Mouse (Mus musculus) megakaryocyte, embryonic 14.5 days (primary cell): ENCODE results near the gene Gcm1. TPM values are rescaled to one million over a fixed set of nuclear protein-coding genes. Genes with fewer than 3 reads are reported as not detected.

Experiments
- H3K27me3 ChIP-seq: replicated peaks from 2 replicates; pipeline ENCODE3; 2012; ENCODE audit warnings: inconsistent platforms
- H3K36me3 ChIP-seq: replicated peaks from 2 replicates; pipeline ENCODE3; 2012; ENCODE audit warnings: low read length, inconsistent platforms, mixed read lengths
- H3K4me1 ChIP-seq: 2 replicates; pipeline ENCODE4 v1.6.1; 2012; ENCODE audit warnings: inconsistent platforms
- H3K4me3 ChIP-seq: replicated peaks from 2 replicates; pipeline ENCODE3; 2012; ENCODE audit warnings: moderate library complexity, mild to moderate bottlenecking, inconsistent platforms
- H3K9me3 ChIP-seq: 2 replicates; pipeline ENCODE4 v1.6.1; 2012; ENCODE audit warnings: inconsistent platforms
- FLI1 ChIP-seq: IDR thresholded peaks from 2 replicates; pipeline ENCODE4 v1.6.1; 2012; ENCODE audit warnings: low read length, inconsistent platforms, mixed read lengths
- GATA1 ChIP-seq: IDR thresholded peaks from 3 replicates; pipeline ENCODE4 v1.6.1; 2012; ENCODE audit warnings: mixed read lengths, low read length, inconsistent platforms, borderline replicate concordance
- polyA plus RNA-seq: library from polyadenylated mRNA; stranded (reverse); fragments of >175 nt; gene quantifications from 2 replicates; pipeline ENCODE4 v1.2.3, GENCODE M21; 2012; ENCODE audit warnings: low replicate concordance; ENCODE audit not compliant: insufficient read depth

Gene Gcm1
- not detected in 2 replicates for polyA plus RNA-seq

DNA sequence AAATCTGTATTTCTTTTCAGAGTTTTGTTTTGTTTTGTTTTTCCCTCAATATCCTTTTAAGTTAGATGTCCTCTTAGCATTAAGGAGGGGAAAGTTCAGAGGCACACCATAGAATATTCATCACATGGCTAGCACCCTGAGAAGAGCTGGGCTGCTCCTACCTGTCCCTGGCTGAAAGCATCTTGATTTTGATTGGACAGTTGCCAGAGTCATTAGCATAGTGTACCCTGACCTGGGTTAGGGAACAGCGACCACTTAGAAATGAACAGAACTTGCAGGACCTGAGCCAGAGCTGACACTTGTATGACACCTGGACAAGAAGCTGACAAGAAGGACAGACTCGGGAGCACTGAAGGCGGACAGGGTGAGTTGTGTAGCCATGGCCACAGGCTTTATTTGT, at the start of gene Gcm1:
Gcm1 (plus strand) TSS at position 248 of the 400 bp plus-strand sequence.
- no peaks in the 10 kb centered on the region for H3K36me3 ChIP-seq
- H3K4me3 ChIP-seq, result no peak within 1 kb of the TSS
- H3K4me1 ChIP-seq, result peaks cover 17% of the 10 kb centered on the region
- peaks cover 3% of the 10 kb centered on the region for H3K27me3 ChIP-seq
- 0 out of 2 replicates have a peak, but pooled peaks cover 4% of the 10 kb centered on the region for H3K9me3 ChIP-seq
- no peak for TF ChIP-seq FLI1
- no peak for TF ChIP-seq GATA1

DNA sequence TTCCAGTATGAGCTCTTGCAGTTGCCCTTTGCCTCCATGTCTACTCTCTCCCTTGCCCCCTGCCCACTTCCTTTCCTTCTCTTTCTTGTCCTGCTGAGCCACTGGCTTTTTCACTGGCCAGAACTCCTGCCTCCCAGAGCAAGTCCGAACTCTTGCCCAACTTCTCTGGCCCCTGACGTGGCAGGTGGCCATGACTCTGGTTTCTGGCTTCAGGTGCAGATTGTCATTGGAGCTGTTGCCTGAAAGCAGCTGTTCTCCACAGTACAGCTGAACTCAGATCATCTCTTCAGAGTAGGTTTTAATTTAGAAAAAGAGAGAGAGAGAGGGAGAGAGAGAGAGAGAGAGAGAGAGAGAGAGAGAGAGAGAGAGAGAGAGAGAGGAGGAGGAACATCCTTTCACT, 48.4 kb upstream of the Gcm1 start:
- TF ChIP-seq GATA1, result no peak
- no peak for TF ChIP-seq FLI1
- H3K36me3 ChIP-seq, result no peaks in the 10 kb centered on the region

GRCm38 (mm10) chr9:78005481-78005880, 46.2 kb upstream of the Gcm1 start:
- TF ChIP-seq GATA1 (no peak), FLI1 (no peak)
- peaks cover 48% of the 10 kb centered on the region for H3K27me3 ChIP-seq
- H3K36me3 ChIP-seq, result no peaks in the 10 kb centered on the region
- peaks cover 3% of the 10 kb centered on the region for H3K9me3 ChIP-seq
- H3K4me3 ChIP-seq, result no peak overlapping the region
- peaks cover 24% of the 10 kb centered on the region for H3K4me1 ChIP-seq

More for the DNA sequence above, 48.4 kb upstream of the Gcm1 start:
- H3K4me1 ChIP-seq, result peaks cover 23% of the 10 kb centered on the region
- peaks cover 3% of the 10 kb centered on the region for H3K9me3 ChIP-seq
- no peak overlapping the region for H3K4me3 ChIP-seq
- H3K27me3 ChIP-seq, result peaks cover 28% of the 10 kb centered on the region

DNA sequence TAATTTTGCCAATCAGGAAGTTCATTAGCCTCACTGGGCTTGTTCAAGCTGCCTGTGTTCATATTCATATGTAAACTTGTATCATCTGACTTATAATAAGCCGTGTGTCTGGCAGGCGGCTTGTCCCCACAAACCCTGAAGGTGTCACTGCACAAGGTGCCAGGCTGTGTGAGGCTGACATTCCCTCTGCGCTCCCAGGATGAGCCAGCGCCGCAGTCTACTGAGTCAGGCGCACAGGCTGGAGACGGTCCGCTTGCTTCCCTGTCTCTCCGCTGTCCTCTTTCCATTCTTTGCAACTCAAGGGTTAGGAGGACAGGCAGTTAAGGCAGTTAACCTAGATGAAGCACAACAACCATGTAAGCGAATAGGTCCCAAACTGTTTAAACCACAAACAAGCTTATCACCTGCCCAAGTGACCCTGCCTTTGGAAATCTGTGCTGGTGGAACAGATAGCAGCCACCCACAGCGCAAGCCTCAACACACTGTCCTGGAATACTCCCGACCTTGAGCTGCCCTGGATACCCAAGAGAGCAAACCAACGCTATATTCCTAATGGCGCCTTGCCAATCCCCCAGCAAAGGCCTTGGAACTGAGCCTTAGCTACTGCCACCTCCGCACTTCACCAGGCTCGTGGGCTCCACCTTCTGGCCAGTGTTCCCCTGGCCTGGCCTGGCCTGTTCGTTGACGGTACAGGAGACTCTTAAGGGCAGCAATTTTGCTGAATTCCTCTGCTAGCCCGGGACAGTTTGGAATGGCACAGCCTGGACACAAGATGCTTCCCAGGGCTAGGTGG, 45.3 kb upstream of the Gcm1 start:
- Histone ChIP-seq H3K27me3 (peaks cover 54% of the 10 kb centered on the region), H3K4me1 (peaks cover 30% of the 10 kb centered on the region), H3K9me3 (peaks cover 3% of the 10 kb centered on the region), H3K36me3 (no peaks in the 10 kb centered on the region), H3K4me3 (peak overlapping the region; percentile 11)
- TF ChIP-seq FLI1 (no peak), GATA1 (no peak)

DNA sequence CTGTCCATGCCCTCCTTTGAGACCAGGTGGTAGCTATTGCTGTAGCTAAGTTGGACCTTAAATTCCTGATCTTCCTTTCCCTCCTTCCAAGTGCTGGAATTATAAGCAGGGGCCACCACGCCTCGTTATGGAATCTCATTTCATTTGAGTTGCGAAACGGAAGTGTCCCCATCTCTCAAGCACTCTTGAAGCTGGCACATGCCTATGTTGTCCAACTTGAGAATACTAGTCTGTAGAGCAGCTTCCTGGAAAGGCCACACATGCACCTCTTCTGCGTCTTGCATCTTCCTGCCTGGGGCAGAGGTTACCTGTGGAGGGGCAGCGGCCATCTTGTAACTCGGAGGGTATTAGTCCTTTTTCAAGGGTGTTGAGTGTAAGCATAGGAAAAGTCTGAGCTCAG, 42.3 kb upstream of the Gcm1 start:
- H3K4me3 ChIP-seq, result no peak overlapping the region
- H3K9me3 ChIP-seq, result peaks cover 3% of the 10 kb centered on the region
- TF ChIP-seq GATA1, result no peak
- no peak for TF ChIP-seq FLI1
- H3K36me3 ChIP-seq, result no peaks in the 10 kb centered on the region
- H3K27me3 ChIP-seq, result peaks cover 72% of the 10 kb centered on the region
- H3K4me1 ChIP-seq, result peaks cover 24% of the 10 kb centered on the region

DNA sequence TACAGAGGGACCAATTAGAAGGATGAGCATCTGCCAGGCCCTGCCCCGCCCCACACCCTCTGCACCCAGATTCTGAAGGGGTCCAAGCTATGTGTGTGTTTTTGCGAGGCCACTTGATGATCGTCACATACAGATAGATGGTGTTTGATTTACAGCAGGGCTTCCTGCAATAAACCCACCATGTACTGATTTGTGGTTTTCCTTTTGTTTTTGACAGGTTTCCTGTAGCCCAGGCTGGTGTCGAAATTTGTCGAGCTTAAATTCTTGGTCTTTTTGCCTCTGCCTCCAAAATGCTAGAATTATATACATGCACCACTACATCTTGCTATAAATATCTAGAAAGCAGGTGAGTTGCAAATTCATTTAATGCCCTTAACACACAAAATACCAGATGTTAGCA, 41.5 kb upstream of the Gcm1 start:
- Histone ChIP-seq H3K27me3 (peaks cover 77% of the 10 kb centered on the region), H3K36me3 (no peaks in the 10 kb centered on the region), H3K4me3 (no peak overlapping the region), H3K9me3 (peaks cover 3% of the 10 kb centered on the region), H3K4me1 (peaks cover 24% of the 10 kb centered on the region)
- TF ChIP-seq GATA1, result no peak
- TF ChIP-seq FLI1, result no peak

DNA sequence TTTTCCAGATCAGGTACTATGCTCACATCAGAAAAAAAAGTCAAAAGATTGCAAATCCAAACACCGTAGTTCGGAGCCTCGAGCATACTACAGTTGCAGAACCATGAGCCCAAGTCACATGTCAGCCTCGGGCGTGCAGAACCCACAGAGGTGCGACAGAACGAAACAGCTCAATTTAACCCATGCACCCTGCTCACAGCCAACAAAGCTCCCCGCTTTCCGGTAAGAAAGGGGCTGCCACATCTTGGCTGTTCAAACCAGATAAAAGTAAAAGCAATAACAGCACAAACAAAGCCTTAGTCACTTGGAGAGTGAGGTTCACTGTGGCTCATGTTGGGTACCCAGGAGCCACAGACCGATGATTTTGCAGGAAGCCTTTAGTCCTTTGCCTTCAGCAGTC, 41.0 kb upstream of the Gcm1 start:
- H3K36me3 ChIP-seq, result no peaks in the 10 kb centered on the region
- H3K27me3 ChIP-seq, result peaks cover 78% of the 10 kb centered on the region
- no peak for TF ChIP-seq FLI1
- no peak for TF ChIP-seq GATA1
- H3K4me3 ChIP-seq, result no peak overlapping the region
- no peaks in the 10 kb centered on the region for H3K9me3 ChIP-seq
- peaks cover 24% of the 10 kb centered on the region for H3K4me1 ChIP-seq

- TF ChIP-seq FLI1 (no peak), GATA1 (no peak)
- Histone ChIP-seq H3K4me1 (peaks cover 15% of the 10 kb centered on the region), H3K36me3 (no peaks in the 10 kb centered on the region), H3K27me3 (peaks cover 86% of the 10 kb centered on the region), H3K4me3 (no peak overlapping the region), H3K9me3 (no peaks in the 10 kb centered on the region)
Observed at GRCm38 (mm10) chr9:78012066-78012465, 39.7 kb upstream of the Gcm1 start.

GRCm38 (mm10) chr9:78012681-78013080, 39.0 kb upstream of the Gcm1 start:
- Histone ChIP-seq H3K27me3 (peaks cover 84% of the 10 kb centered on the region), H3K4me3 (no peak overlapping the region), H3K36me3 (no peaks in the 10 kb centered on the region), H3K4me1 (peaks cover 19% of the 10 kb centered on the region), H3K9me3 (no peaks in the 10 kb centered on the region)
- no peak for TF ChIP-seq GATA1
- TF ChIP-seq FLI1, result no peak

DNA sequence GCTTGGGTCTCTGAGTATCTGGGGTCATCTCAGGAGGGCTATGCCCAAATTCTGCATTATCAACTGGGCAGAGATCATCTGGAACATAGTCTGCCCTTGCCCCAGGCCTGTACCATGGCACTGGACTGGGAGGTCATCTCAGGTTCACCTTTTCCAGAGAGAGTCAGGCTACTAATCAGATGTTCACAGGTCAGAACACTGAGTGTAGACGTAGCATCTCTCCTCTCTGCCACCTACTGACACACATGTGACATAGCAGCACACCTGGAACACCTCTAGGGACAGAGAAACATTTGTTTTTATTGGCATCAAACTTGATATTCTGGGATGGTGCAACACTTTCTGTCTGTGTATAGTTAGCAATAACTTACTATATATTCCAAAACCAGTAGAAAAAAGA, 37.9 kb upstream of the Gcm1 start:
- H3K27me3 ChIP-seq, result peaks cover 82% of the 10 kb centered on the region
- peaks cover 19% of the 10 kb centered on the region for H3K4me1 ChIP-seq
- H3K9me3 ChIP-seq, result no peaks in the 10 kb centered on the region
- no peak for TF ChIP-seq FLI1
- no peak for TF ChIP-seq GATA1
- H3K36me3 ChIP-seq, result no peaks in the 10 kb centered on the region
- H3K4me3 ChIP-seq, result no peak overlapping the region

GRCm38 (mm10) chr9:78015816-78016215, 35.9 kb upstream of the Gcm1 start:
- H3K4me1 ChIP-seq, result peaks cover 17% of the 10 kb centered on the region
- TF ChIP-seq GATA1, result no peak
- H3K9me3 ChIP-seq, result peaks cover 3% of the 10 kb centered on the region
- no peaks in the 10 kb centered on the region for H3K36me3 ChIP-seq
- no peak overlapping the region for H3K4me3 ChIP-seq
- peaks cover 70% of the 10 kb centered on the region for H3K27me3 ChIP-seq
